ENCODE assay signal across 11 mouse cellular contexts in genomic region chr14:31126826-31127225, GRCm38 (mm10). TPM values are rescaled to one million over a fixed set of nuclear protein-coding genes. Genes with fewer than 3 reads are reported as not detected.
DNase-seq lines count a peak whose midpoint lies in the region; ATAC-seq and TF ChIP-seq lines count a peak whose summit lies in the region.
"Had no signal": no experiment of that assay in that cellular context is flagged by ENCODE, and none has a peak within 500 bp of the region (broad histone marks: within the 10 kb centered on the region; RNA-seq: fewer than 3 reads in every experiment).

No protein-coding gene starts in this region.

- H3K4me1 ChIP-seq in forebrain, embryonic 12.5 days: peaks cover 37% of the 10 kb centered on the region
- peaks cover 8% of the 10 kb centered on the region; the same call in 1 of the 2 replicates for H3K4me1 ChIP-seq in forebrain, postnatal 0 days (ENCODE audit: insufficient read depth)
- peaks cover 14% of the 10 kb centered on the region; the same call in 1 of the 2 replicates for H3K4me1 ChIP-seq in kidney, postnatal 0 days (replicated peaks; ENCODE audit: insufficient read depth, low read length)
- H3K4me1 ChIP-seq in erythroblast, embryonic 14.5 days (ENCODE audit: control insufficient read depth): peaks cover 70% of the 10 kb centered on the region
- peaks cover 42% of the 10 kb centered on the region for H3K4me1 ChIP-seq in liver, postnatal 0 days (ENCODE audit: insufficient read depth)

- no peak for ATAC-seq in forebrain, embryonic 12.5 days (ENCODE audit: low FRiP score)
- no peak for ATAC-seq in forebrain, postnatal 0 days
- no peak for ATAC-seq in kidney, postnatal 0 days (replicated peaks; ENCODE audit: low FRiP score, low read depth)
- ATAC-seq in liver, postnatal 0 days: no peak
- ATAC-seq: forebrain, embryonic 14.5 days had no signal

- no peak overlapping the region for H3K27ac ChIP-seq in forebrain, embryonic 12.5 days
- H3K27ac ChIP-seq in forebrain, postnatal 0 days (ENCODE audit: low read depth, low read length): no peak overlapping the region
- no peak overlapping the region for H3K27ac ChIP-seq in kidney, postnatal 0 days
- 0 out of 2 replicates have a peak overlapping the region, but pooled peaks have one; percentile 53 for H3K27ac ChIP-seq in liver, postnatal 0 days (ENCODE audit: low read depth)

- TF ChIP-seq CTCF in forebrain, postnatal 0 days (IDR thresholded peaks at IDR 0.05; ENCODE audit: low read depth): no peak
- no peak for TF ChIP-seq CTCF in kidney, postnatal 0 days (IDR thresholded peaks at IDR 0.05; ENCODE audit: low read depth)
- TF ChIP-seq CTCF in liver, postnatal 0 days (IDR thresholded peaks at IDR 0.05; ENCODE audit: low read depth): no peak

- H3K9me3 ChIP-seq in forebrain, embryonic 12.5 days: no peaks in the 10 kb centered on the region
- H3K9me3 ChIP-seq in forebrain, postnatal 0 days (ENCODE audit: low read length): no peaks in the 10 kb centered on the region
- H3K9me3 ChIP-seq in kidney, postnatal 0 days (replicated peaks; ENCODE audit: low read length): no peaks in the 10 kb centered on the region
- no peaks in the 10 kb centered on the region for H3K9me3 ChIP-seq in erythroblast, embryonic 14.5 days (ENCODE audit: control insufficient read depth, low read length)
- no peaks in the 10 kb centered on the region for H3K9me3 ChIP-seq in liver, postnatal 0 days (ENCODE audit: low read length)

- H3K9ac ChIP-seq in forebrain, embryonic 12.5 days: no peak overlapping the region
- no peak overlapping the region for H3K9ac ChIP-seq in forebrain, postnatal 0 days
- H3K9ac ChIP-seq in kidney, postnatal 0 days (ENCODE audit: low read depth, low read length): no peak overlapping the region
- H3K9ac ChIP-seq in liver, postnatal 0 days (replicated peaks): 0 out of 2 replicates have a peak overlapping the region, but pooled peaks have one; percentile 13

- no peaks in the 10 kb centered on the region for H3K27me3 ChIP-seq in forebrain, embryonic 12.5 days
- H3K27me3 ChIP-seq in forebrain, postnatal 0 days (ENCODE audit: insufficient read depth, low read length): no peaks in the 10 kb centered on the region
- H3K27me3 ChIP-seq in kidney, postnatal 0 days (ENCODE audit: insufficient read depth, low read length): no peaks in the 10 kb centered on the region
- H3K27me3 ChIP-seq in erythroblast, embryonic 14.5 days (ENCODE audit: control insufficient read depth): no peaks in the 10 kb centered on the region
- no peaks in the 10 kb centered on the region for H3K27me3 ChIP-seq in liver, postnatal 0 days (ENCODE audit: insufficient read depth, low read length)

- TF ChIP-seq EP300 in liver, postnatal 0 days (IDR thresholded peaks at IDR 0.05; ENCODE audit: low read depth): no peak

- WGBS in forebrain, embryonic 12.5 days: 97% methylated on average over 8 of the region's 8 CpGs
- 96% methylated on average over 8 of the region's 8 CpGs for WGBS in forebrain, postnatal 0 days
- WGBS in kidney, postnatal 0 days: 89% methylated on average over 8 of the region's 8 CpGs
- WGBS in liver, postnatal 0 days (ENCODE audit: insufficient replicate concordance): 79% methylated on average over 8 of the region's 8 CpGs

- H3K4me3 ChIP-seq in forebrain, embryonic 12.5 days (replicated peaks): no peak overlapping the region
- no peak overlapping the region for H3K4me3 ChIP-seq in forebrain, postnatal 0 days (ENCODE audit: low read depth, low read length)
- H3K4me3 ChIP-seq in kidney, postnatal 0 days (replicated peaks; ENCODE audit: low read depth, low read length): no peak overlapping the region
- peak overlapping the region; percentile 52 for H3K4me3 ChIP-seq in erythroblast, embryonic 14.5 days (replicated peaks)
- no peak overlapping the region for H3K4me3 ChIP-seq in liver, postnatal 0 days (ENCODE audit: low read depth, low read length)

- no peak for DNase-seq in forebrain, postnatal 0 days
- no peak for DNase-seq in kidney, postnatal 0 days (ENCODE audit: low spot score)
- no peak for DNase-seq in kidney, adult 9 months
- DNase-seq in liver, postnatal 0 days: peak; percentile 18
- DNase-seq in urinary bladder, adult 2 months (ENCODE audit: low spot score): no peak
- DNase-seq in embryo, embryonic 10.5 days (ENCODE audit: low spot score): no peak
- DNase-seq: cerebellum, adult 18-20 months; left cerebral cortex, postnatal 4 days had no signal

- H3K36me3 ChIP-seq in forebrain, embryonic 12.5 days (replicated peaks): peaks cover 13% of the 10 kb centered on the region
- peaks cover 9% of the 10 kb centered on the region for H3K36me3 ChIP-seq in forebrain, postnatal 0 days (ENCODE audit: insufficient read depth)
- H3K36me3 ChIP-seq in kidney, postnatal 0 days (ENCODE audit: insufficient read depth, low read length): no peaks in the 10 kb centered on the region
- H3K36me3 ChIP-seq in erythroblast, embryonic 14.5 days (ENCODE audit: control insufficient read depth): peaks cover 49% of the 10 kb centered on the region
- H3K36me3 ChIP-seq in liver, postnatal 0 days (replicated peaks; ENCODE audit: insufficient read depth, low read length): peaks cover 11% of the 10 kb centered on the region

- H3K4me2 ChIP-seq in forebrain, embryonic 12.5 days: peak overlapping the region; percentile 34; the same call in 1 of the 2 replicates
- no peak overlapping the region for H3K4me2 ChIP-seq in forebrain, postnatal 0 days (ENCODE audit: low read depth)
- peak overlapping the region; percentile 28; the same call in 1 of the 2 replicates for H3K4me2 ChIP-seq in kidney, postnatal 0 days (ENCODE audit: low read length)
- H3K4me2 ChIP-seq in liver, postnatal 0 days (ENCODE audit: low read depth, low read length): peak overlapping the region; percentile 59

RNA-seq across cellular contexts. Expression of gene Smim4, which starts 1.9 kb away (rescaled TPM):
- 54.6 and 67.9 TPM in 2 replicates for polyA plus RNA-seq in forebrain, embryonic 12.5 days (2016; fragmentation: Nextera tagmentation; extraction: Ambion mirVana)
- 9.9 and 16.6 TPM in 2 replicates for total RNA-seq in forebrain, postnatal 0 days (2014; rRNA removed)
- polyA plus RNA-seq in forebrain, postnatal 0 days (2015; fragmentation: Nextera tagmentation; extraction: Ambion mirVana): 49.1 and 82.7 TPM in 2 replicates
- 210 and 212 TPM in 2 replicates for polyA plus RNA-seq in kidney, postnatal 0 days (2015; fragmentation: Nextera tagmentation; extraction: Ambion mirVana)
- polyA plus RNA-seq in erythroblast, embryonic 14.5 days (2012): 9.0 and 10.3 TPM in 2 replicates
- polyA plus RNA-seq in liver, postnatal 0 days (2015; fragmentation: Nextera tagmentation; extraction: Ambion mirVana): 76.1 and 79.2 TPM in 2 replicates
- 28.1 and 42.8 TPM in 2 replicates for polyA plus RNA-seq in urinary bladder, adult 2 months (2012; rRNA removed)

RNA-seq across cellular contexts. Expression of gene Nt5dc2, which starts 4.0 kb away (rescaled TPM):
- 406 and 410 TPM in 2 replicates for polyA plus RNA-seq in forebrain, embryonic 12.5 days (2016; fragmentation: Nextera tagmentation; extraction: Ambion mirVana)
- total RNA-seq in forebrain, postnatal 0 days (2014; rRNA removed): 65.8 and 80.3 TPM in 2 replicates
- polyA plus RNA-seq in forebrain, postnatal 0 days (2015; fragmentation: Nextera tagmentation; extraction: Ambion mirVana): 104 and 107 TPM in 2 replicates
- 201 and 204 TPM in 2 replicates for polyA plus RNA-seq in kidney, postnatal 0 days (2015; fragmentation: Nextera tagmentation; extraction: Ambion mirVana)
- polyA plus RNA-seq in erythroblast, embryonic 14.5 days (2012): 16.8 and 31.6 TPM in 2 replicates
- polyA plus RNA-seq in liver, postnatal 0 days (2015; fragmentation: Nextera tagmentation; extraction: Ambion mirVana): 45.3 and 48.5 TPM in 2 replicates
- polyA plus RNA-seq in urinary bladder, adult 2 months (2012; rRNA removed): 8.0 and 8.1 TPM in 2 replicates

RNA-seq across cellular contexts. Expression of gene Stab1, which starts 41.6 kb away (rescaled TPM):
- polyA plus RNA-seq in forebrain, embryonic 12.5 days (2016; fragmentation: Nextera tagmentation; extraction: Ambion mirVana): 23.1 and 26.1 TPM in 2 replicates
- total RNA-seq in forebrain, postnatal 0 days (2014; rRNA removed): 21.9 and 23.3 TPM in 2 replicates
- polyA plus RNA-seq in forebrain, postnatal 0 days (2015; fragmentation: Nextera tagmentation; extraction: Ambion mirVana): 7.7 and 11.4 TPM in 2 replicates
- 26.4 and 27.8 TPM in 2 replicates for polyA plus RNA-seq in kidney, postnatal 0 days (2015; fragmentation: Nextera tagmentation; extraction: Ambion mirVana)
- polyA plus RNA-seq in erythroblast, embryonic 14.5 days (2012): 0.08 and 0.13 TPM in 2 replicates
- 34.7 and 42.5 TPM in 2 replicates for polyA plus RNA-seq in liver, postnatal 0 days (2015; fragmentation: Nextera tagmentation; extraction: Ambion mirVana)
- 85.3 and 90.2 TPM in 2 replicates for polyA plus RNA-seq in urinary bladder, adult 2 months (2012; rRNA removed)
